10 mouse cellular contexts compared by ENCODE assay signal in genomic region chr17:48976611-48977022, GRCm38 (mm10). TPM values are rescaled to one million over a fixed set of nuclear protein-coding genes. Genes with fewer than 3 reads are reported as not detected.
DNase-seq lines count a peak whose midpoint lies in the region; ATAC-seq and TF ChIP-seq lines count a peak whose summit lies in the region.
"Had no signal": no experiment of that assay in that cellular context is flagged by ENCODE, and none has a peak within 500 bp of the region (broad histone marks: within the 10 kb centered on the region; RNA-seq: fewer than 3 reads in every experiment).

No protein-coding gene starts in this region.

- no peak overlapping the region for H3K4me3 ChIP-seq in lung, embryonic 14.5 days (ENCODE audit: low read depth, low read length)
- no peak overlapping the region for H3K4me3 ChIP-seq in limb, embryonic 14.5 days (replicated peaks; ENCODE audit: low read length)
- H3K4me3 ChIP-seq in stomach, embryonic 16.5 days (replicated peaks; ENCODE audit: low read length), result no peak overlapping the region
- no peak overlapping the region for H3K4me3 ChIP-seq in heart, embryonic 10.5 days
- H3K4me3 ChIP-seq: liver, embryonic 13.5 days had no signal

- 26% methylated on average over 5 of the region's 5 CpGs for WGBS in lung, embryonic 14.5 days
- WGBS in limb, embryonic 14.5 days, result 23% methylated on average over 5 of the region's 5 CpGs
- 39% methylated on average over 5 of the region's 5 CpGs for WGBS in stomach, embryonic 16.5 days
- WGBS in heart, embryonic 10.5 days, result 42% methylated on average over 5 of the region's 5 CpGs

- H3K27ac ChIP-seq in lung, embryonic 14.5 days (ENCODE audit: low read depth), result no peak overlapping the region
- 0 out of 2 replicates have a peak overlapping the region, but pooled peaks have one; percentile 38 for H3K27ac ChIP-seq in limb, embryonic 14.5 days (replicated peaks; ENCODE audit: low read depth, low read length)
- H3K27ac ChIP-seq in stomach, embryonic 16.5 days (ENCODE audit: low read length), result no peak overlapping the region
- H3K27ac ChIP-seq in heart, embryonic 10.5 days, result no peak overlapping the region
- H3K27ac ChIP-seq: liver, embryonic 13.5 days had no signal

- no peak overlapping the region for H3K4me2 ChIP-seq in lung, embryonic 14.5 days
- H3K4me2 ChIP-seq in limb, embryonic 14.5 days (replicated peaks; ENCODE audit: low read depth, low read length, severe bottlenecking), result no peak overlapping the region
- H3K4me2 ChIP-seq in stomach, embryonic 16.5 days (ENCODE audit: low read depth, low read length), result no peak overlapping the region
- H3K4me2 ChIP-seq: liver, embryonic 13.5 days had no signal

- no peak overlapping the region for H3K9ac ChIP-seq in lung, embryonic 14.5 days
- no peak overlapping the region for H3K9ac ChIP-seq in limb, embryonic 14.5 days (ENCODE audit: low read depth, low read length, severe bottlenecking)
- H3K9ac ChIP-seq in stomach, embryonic 16.5 days (ENCODE audit: low read length), result peak overlapping the region; percentile 39; the same call in 1 of the 2 replicates
- H3K9ac ChIP-seq: liver, embryonic 13.5 days had no signal

- ATAC-seq in lung, embryonic 14.5 days (ENCODE audit: insufficient read depth), result peak; percentile 33; the same call in 1 of the 2 replicates
- ATAC-seq in limb, embryonic 14.5 days (ENCODE audit: low FRiP score, low read depth), result peak; percentile 39; the same call in 1 of the 2 replicates
- peak; percentile 45 for ATAC-seq in stomach, embryonic 16.5 days (ENCODE audit: insufficient read depth, low FRiP score)
- ATAC-seq in cerebellum, adult (ENCODE audit: insufficient number of reproducible peaks, low FRiP score, low TSS enrichment), result no peak

- no peaks in the 10 kb centered on the region for H3K27me3 ChIP-seq in lung, embryonic 14.5 days (ENCODE audit: insufficient read depth, low read length)
- H3K27me3 ChIP-seq in limb, embryonic 14.5 days (ENCODE audit: control insufficient read depth, insufficient read depth, low read length), result no peaks in the 10 kb centered on the region
- H3K27me3 ChIP-seq in stomach, embryonic 16.5 days (ENCODE audit: control insufficient read depth, insufficient read depth, low read length), result no peaks in the 10 kb centered on the region
- peaks cover 40% of the 10 kb centered on the region for H3K27me3 ChIP-seq in heart, embryonic 10.5 days (ENCODE audit: insufficient read depth, poor library complexity, severe bottlenecking)
- H3K27me3 ChIP-seq: liver, embryonic 13.5 days had no signal

- peak; percentile 51 for DNase-seq in lung, embryonic 14.5 days
- no peak for DNase-seq in lung, adult 18-20 months
- DNase-seq in layer of hippocampus, adult 18-20 months (ENCODE audit: low spot score in 2 of 2), result peak; percentile 73 to 82
- DNase-seq in limb, embryonic 14.5 days (ENCODE audit: low spot score), result peak; percentile 11
- no peak for DNase-seq in heart, embryonic 10.5 days (ENCODE audit: low spot score)
- no peak for DNase-seq in urinary bladder, postnatal 10 days (ENCODE audit: low spot score)
- DNase-seq: liver, embryonic 13.5 days; spleen, adult 18-20 months had no signal

- no peak for TF ChIP-seq CTCF in lung, embryonic 14.5 days (IDR thresholded peaks at IDR 0.05; ENCODE audit: low read depth)

- peaks cover 13% of the 10 kb centered on the region for H3K4me1 ChIP-seq in lung, embryonic 14.5 days (ENCODE audit: insufficient read depth)
- peaks cover 11% of the 10 kb centered on the region for H3K4me1 ChIP-seq in limb, embryonic 14.5 days (ENCODE audit: control insufficient read depth, insufficient read depth, low read length)
- H3K4me1 ChIP-seq in stomach, embryonic 16.5 days (ENCODE audit: control insufficient read depth, insufficient read depth, low read length), result peaks cover 17% of the 10 kb centered on the region
- H3K4me1 ChIP-seq in heart, embryonic 10.5 days, result peaks cover 11% of the 10 kb centered on the region
- H3K4me1 ChIP-seq: liver, embryonic 13.5 days had no signal

- no peaks in the 10 kb centered on the region for H3K9me3 ChIP-seq in lung, embryonic 14.5 days (ENCODE audit: low read depth, low read length)
- H3K9me3 ChIP-seq in limb, embryonic 14.5 days (ENCODE audit: control insufficient read depth, low read length), result no peaks in the 10 kb centered on the region
- no peaks in the 10 kb centered on the region for H3K9me3 ChIP-seq in stomach, embryonic 16.5 days (replicated peaks; ENCODE audit: control insufficient read depth, low read length)
- H3K9me3 ChIP-seq in heart, embryonic 10.5 days, result no peaks in the 10 kb centered on the region
- H3K9me3 ChIP-seq: liver, embryonic 13.5 days had no signal

- no peaks in the 10 kb centered on the region for H3K36me3 ChIP-seq in lung, embryonic 14.5 days (ENCODE audit: insufficient read depth)
- H3K36me3 ChIP-seq in limb, embryonic 14.5 days (ENCODE audit: control insufficient read depth, insufficient read depth, low read length), result no peaks in the 10 kb centered on the region
- H3K36me3 ChIP-seq in stomach, embryonic 16.5 days (ENCODE audit: control insufficient read depth, insufficient read depth, low read length), result no peaks in the 10 kb centered on the region
- no peaks in the 10 kb centered on the region for H3K36me3 ChIP-seq in heart, embryonic 10.5 days
- H3K36me3 ChIP-seq: liver, embryonic 13.5 days had no signal

- TF ChIP-seq POLR2A in limb, embryonic 14.5 days (IDR thresholded peaks at IDR 0.05; ENCODE audit: borderline replicate concordance, extremely low read depth, insufficient read depth, insufficient read length), result no peak

RNA-seq across cellular contexts. Expression of gene Lrfn2, which starts 44.4 kb away (rescaled TPM):
- polyA plus RNA-seq in lung, embryonic 14.5 days (2014; fragmentation: Nextera tagmentation; extraction: Ambion mirVana), result 0.39 and 0.42 TPM in 2 replicates
- total RNA-seq in layer of hippocampus, adult 18-20 months (2021), result 10 to 100 TPM; 39.5 to 43.2 TPM
- 1.4 and 1.6 TPM in 2 replicates for polyA plus RNA-seq in limb, embryonic 14.5 days (2012; rRNA removed)
- polyA plus RNA-seq in limb, embryonic 14.5 days (2014; fragmentation: Nextera tagmentation; extraction: Ambion mirVana), result 0.96 and 1.4 TPM in 2 replicates
- polyA plus RNA-seq in stomach, embryonic 16.5 days (2015; fragmentation: Nextera tagmentation; extraction: Ambion mirVana), result 0.40 and 1.0 TPM in 2 replicates
- 0.09 and 0.20 TPM in 2 replicates for polyA plus RNA-seq in heart, embryonic 10.5 days (2016; fragmentation: Nextera tagmentation; extraction: Ambion mirVana)

Comparison
In these comparisons a context has a peak if more than half of its experiments do, and no peak if none do; other contexts are left out.
1. DNase-seq: peak in lung, embryonic 14.5 days (single experiment), layer of hippocampus, adult 18-20 months (2 of 2) and limb, embryonic 14.5 days (single experiment); none in lung, adult 18-20 months (0 of 2), heart, embryonic 10.5 days (single experiment) and urinary bladder, postnatal 10 days (single experiment).